Comparison of ENCODE assay signal across 12 mouse cellular contexts in genomic region chr13:56677731-56678130, GRCm38 (mm10). TPM values are rescaled to one million over a fixed set of nuclear protein-coding genes. Genes with fewer than 3 reads are reported as not detected.
DNase-seq lines count a peak whose midpoint lies in the region; ATAC-seq and TF ChIP-seq lines count a peak whose summit lies in the region.
"Had no signal": no experiment of that assay in that cellular context is flagged by ENCODE, and none has a peak within 500 bp of the region (broad histone marks: within the 10 kb centered on the region; RNA-seq: fewer than 3 reads in every experiment).

No protein-coding gene starts in this region.

- peaks cover 25% of the 10 kb centered on the region for H3K4me1 ChIP-seq in forebrain, embryonic 10.5 days
- H3K4me1 ChIP-seq in forebrain, embryonic 14.5 days (ENCODE audit: control insufficient read depth, insufficient read depth, low read length): no peaks in the 10 kb centered on the region
- H3K4me1 ChIP-seq in kidney, embryonic 14.5 days (ENCODE audit: control insufficient read depth, insufficient read depth, low read length): peaks cover 28% of the 10 kb centered on the region
- H3K4me1 ChIP-seq in hindbrain, postnatal 0 days (ENCODE audit: insufficient read depth, low read length): peaks cover 18% of the 10 kb centered on the region
- H3K4me1 ChIP-seq: midbrain, embryonic 15.5 days had no signal

- intact Hi-C loops in left cerebral cortex, postnatal 25 days (cut with DNase I): no loop called here

- 80% methylated on average over 4 of the region's 4 CpGs for WGBS in forebrain, embryonic 10.5 days
- WGBS in forebrain, embryonic 14.5 days: 76% methylated on average over 4 of the region's 4 CpGs
- 76% methylated on average over 4 of the region's 4 CpGs for WGBS in kidney, embryonic 14.5 days
- WGBS in hindbrain, postnatal 0 days: 45% methylated on average over 4 of the region's 4 CpGs

- no peaks in the 10 kb centered on the region for H3K27me3 ChIP-seq in forebrain, embryonic 10.5 days (ENCODE audit: poor library complexity, severe bottlenecking)
- H3K27me3 ChIP-seq in forebrain, embryonic 14.5 days (replicated peaks; ENCODE audit: control insufficient read depth, insufficient read depth, low read length): no peaks in the 10 kb centered on the region
- H3K27me3 ChIP-seq in kidney, embryonic 14.5 days (ENCODE audit: control insufficient read depth, insufficient read depth, low read length): no peaks in the 10 kb centered on the region
- H3K27me3 ChIP-seq in hindbrain, postnatal 0 days (ENCODE audit: insufficient read depth, low read length): no peaks in the 10 kb centered on the region; the same call in 1 of the 2 replicates
- H3K27me3 ChIP-seq: liver, embryonic 15.5 days; midbrain, embryonic 15.5 days had no signal

- TF ChIP-seq CTCF in hindbrain, postnatal 0 days (IDR thresholded peaks at IDR 0.05; ENCODE audit: low read depth): no peak

- H3K27ac ChIP-seq in forebrain, embryonic 10.5 days: peak overlapping the region; percentile 44; the same call in 1 of the 2 replicates
- H3K27ac ChIP-seq in forebrain, embryonic 14.5 days (ENCODE audit: low read depth, low read length): no peak overlapping the region
- H3K27ac ChIP-seq in kidney, embryonic 14.5 days (ENCODE audit: low read depth, low read length): peak overlapping the region; percentile 70; the same call in 1 of the 2 replicates
- H3K27ac ChIP-seq in hindbrain, postnatal 0 days: peak overlapping the region; percentile 32; the same call in 1 of the 2 replicates
- H3K27ac ChIP-seq: liver, embryonic 15.5 days; midbrain, embryonic 15.5 days had no signal

- DNase-seq in forebrain, embryonic 10.5 days (ENCODE audit: extremely low spot score, low spot score): no peak
- DNase-seq in forebrain, embryonic 14.5 days (ENCODE audit: low spot score): no peak
- DNase-seq in kidney, adult 11 months: no peak
- DNase-seq in hindbrain, postnatal 0 days (ENCODE audit: low spot score): no peak
- DNase-seq in lung, postnatal 36 days: peak; percentile 63
- DNase-seq in gastrocnemius, postnatal 25 days: no peak
- DNase-seq in left cerebral cortex, postnatal 25 days (ENCODE audit: low spot score in 2 of 2): no peak
- DNase-seq: cerebellum, adult 9-10 months; right cerebral cortex, postnatal 4 days had no signal

- no peak overlapping the region for H3K4me3 ChIP-seq in forebrain, embryonic 10.5 days
- no peak overlapping the region for H3K4me3 ChIP-seq in forebrain, embryonic 14.5 days (ENCODE audit: low read depth, low read length)
- H3K4me3 ChIP-seq in kidney, embryonic 14.5 days (ENCODE audit: low read length): no peak overlapping the region
- no peak overlapping the region for H3K4me3 ChIP-seq in hindbrain, postnatal 0 days (ENCODE audit: low read length)
- H3K4me3 ChIP-seq: liver, embryonic 15.5 days; midbrain, embryonic 15.5 days had no signal

- no peak for ATAC-seq in forebrain, embryonic 14.5 days
- ATAC-seq in kidney, embryonic 14.5 days (ENCODE audit: low FRiP score, low TSS enrichment): 0 out of 2 replicates have a peak, but pooled peaks have one; percentile 17
- no peak for ATAC-seq in hindbrain, postnatal 0 days
- ATAC-seq: midbrain, embryonic 15.5 days had no signal

- no peak overlapping the region for H3K4me2 ChIP-seq in forebrain, embryonic 14.5 days (ENCODE audit: low read length)
- H3K4me2 ChIP-seq in kidney, embryonic 14.5 days (replicated peaks; ENCODE audit: low read depth, low read length): no peak overlapping the region
- H3K4me2 ChIP-seq in hindbrain, postnatal 0 days (ENCODE audit: low read depth, low read length): no peak overlapping the region
- H3K4me2 ChIP-seq: liver, embryonic 15.5 days; midbrain, embryonic 15.5 days had no signal

- no peaks in the 10 kb centered on the region for H3K9me3 ChIP-seq in forebrain, embryonic 10.5 days
- no peaks in the 10 kb centered on the region for H3K9me3 ChIP-seq in forebrain, embryonic 14.5 days (replicated peaks; ENCODE audit: control insufficient read depth, low read length)
- H3K9me3 ChIP-seq in kidney, embryonic 14.5 days (ENCODE audit: control insufficient read depth, low read length): no peaks in the 10 kb centered on the region
- no peaks in the 10 kb centered on the region for H3K9me3 ChIP-seq in hindbrain, postnatal 0 days (ENCODE audit: low read length)
- H3K9me3 ChIP-seq: liver, embryonic 15.5 days; midbrain, embryonic 15.5 days had no signal

- no peaks in the 10 kb centered on the region for H3K36me3 ChIP-seq in forebrain, embryonic 10.5 days (replicated peaks)
- no peaks in the 10 kb centered on the region for H3K36me3 ChIP-seq in forebrain, embryonic 14.5 days (ENCODE audit: control insufficient read depth, insufficient read depth, low read length)
- H3K36me3 ChIP-seq in kidney, embryonic 14.5 days (ENCODE audit: control insufficient read depth, insufficient read depth, low read length): no peaks in the 10 kb centered on the region
- no peaks in the 10 kb centered on the region for H3K36me3 ChIP-seq in hindbrain, postnatal 0 days (ENCODE audit: insufficient read depth, low read length)
- H3K36me3 ChIP-seq: liver, embryonic 15.5 days; midbrain, embryonic 15.5 days had no signal

- H3K9ac ChIP-seq in forebrain, embryonic 14.5 days (ENCODE audit: low read length): no peak overlapping the region
- no peak overlapping the region for H3K9ac ChIP-seq in kidney, embryonic 14.5 days (ENCODE audit: low read depth, low read length)
- no peak overlapping the region for H3K9ac ChIP-seq in hindbrain, postnatal 0 days (replicated peaks; ENCODE audit: low read length)
- H3K9ac ChIP-seq: liver, embryonic 15.5 days; midbrain, embryonic 15.5 days had no signal

RNA-seq across cellular contexts. Expression of gene Smad5, which starts 25.1 kb away (rescaled TPM):
- 35.7 and 36.1 TPM in 2 replicates for polyA plus RNA-seq in forebrain, embryonic 10.5 days (2016; fragmentation: Nextera tagmentation; extraction: Ambion mirVana)
- 39.7 and 45.8 TPM in 2 replicates for polyA plus RNA-seq in forebrain, embryonic 14.5 days (2014; fragmentation: Nextera tagmentation; extraction: Ambion mirVana)
- 32.9 and 62.2 TPM in 2 replicates for polyA plus RNA-seq in kidney, embryonic 14.5 days (2014; fragmentation: Nextera tagmentation; extraction: Ambion mirVana)
- total RNA-seq in hindbrain, postnatal 0 days (2014; rRNA removed): 39.5 and 40.5 TPM in 2 replicates
- 14.2 and 17.7 TPM in 2 replicates for polyA plus RNA-seq in hindbrain, postnatal 0 days (2015; fragmentation: Nextera tagmentation; extraction: Ambion mirVana)
- total RNA-seq in gastrocnemius, postnatal 25 days (2021): 10 to 100 TPM; 18.5 to 19.7 TPM
- total RNA-seq in left cerebral cortex, postnatal 25 days (2021): 10 to 100 TPM; 20.2 to 20.3 TPM
